Mouse (Mus musculus) CD4-positive, CD25-positive, alpha-beta regulatory T cell, adult 4 months (primary cell): ENCODE data around the gene Psg26. TPM values are rescaled to one million over a fixed set of nuclear protein-coding genes. Genes with fewer than 3 reads are reported as not detected.
"Not testable (repeated sequence)": the region's sequence is repeated elsewhere in the genome, so short reads cannot be mapped to it uniquely, and the experiment has no call there.

Experiments
- ATAC-seq: one replicate; pipeline ENCODE4 v1.8.0; 2017
- polyA plus RNA-seq, 2 experiments: library from polyadenylated mRNA; unstranded; fragments of 100-300 nt; shearing (Covaris generic); gene quantifications; one replicate each; pipeline ENCODE4 v1.2.1; 2017

Psg26 gene
- not detected for polyA plus RNA-seq

DNA sequence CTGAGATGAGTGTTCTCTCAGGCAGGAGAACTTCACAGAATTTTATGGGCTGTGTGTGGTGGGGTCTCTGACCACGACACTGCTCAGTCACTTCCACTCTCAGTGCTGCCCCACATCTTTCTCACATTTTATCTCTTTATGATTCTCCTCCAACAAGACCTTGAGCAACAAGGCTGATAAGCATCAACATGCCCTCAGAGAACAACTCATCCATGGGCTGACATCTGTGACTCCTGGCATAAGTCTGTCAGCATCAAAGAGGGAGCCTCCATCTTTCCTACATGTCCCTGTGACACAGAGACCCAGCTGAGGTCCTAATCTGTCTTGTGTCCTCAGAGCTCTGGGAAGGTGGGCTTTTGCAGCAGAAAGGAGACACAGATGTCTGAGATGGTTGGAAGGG, at the start of gene Psg26:
Gene Psg26, minus strand, starts transcription at position 101 of the 400 bp plus-strand sequence.
- no peak for ATAC-seq

DNA sequence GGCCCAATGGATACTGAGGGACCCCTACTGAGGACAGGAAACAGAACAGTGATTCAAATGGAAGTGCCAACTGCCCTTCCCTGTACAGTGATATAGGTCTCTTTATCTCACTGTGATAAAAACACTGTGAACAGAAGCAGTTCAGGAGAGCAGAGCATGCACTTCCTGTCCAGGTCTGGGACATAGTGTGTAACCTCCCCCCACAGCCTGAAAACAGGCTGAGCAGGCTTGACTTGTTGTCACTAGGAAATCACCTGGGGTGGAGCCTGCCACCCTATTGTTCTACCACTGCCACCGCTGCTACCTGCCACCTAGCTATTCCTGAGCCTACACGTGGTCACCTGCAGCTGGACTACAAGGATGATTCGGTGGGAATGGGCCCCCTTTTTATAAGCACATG, 49.4 kb upstream of the Psg26 start:
- ATAC-seq, result no peak

DNA sequence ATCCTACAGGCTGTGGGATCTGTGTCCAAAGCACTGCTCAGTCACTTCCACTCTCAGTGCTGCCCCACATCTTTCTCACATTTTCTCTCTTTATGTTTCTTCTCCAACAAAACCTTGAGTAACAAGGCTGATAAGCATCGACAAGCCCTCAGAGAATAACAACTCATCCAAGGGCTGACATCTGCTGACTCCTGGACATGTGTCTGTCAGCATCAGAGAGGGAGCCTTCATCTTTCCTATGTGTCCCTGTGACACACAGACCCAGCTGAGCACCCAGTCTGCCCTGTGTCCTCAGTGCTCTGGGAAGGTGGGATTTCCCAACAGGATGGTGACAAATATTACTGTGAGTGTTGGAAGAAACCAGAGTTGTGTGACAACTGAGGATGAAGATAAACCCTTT, 48.2 kb upstream of the Psg26 start, which contains the start of gene Psg25:
Gene Psg25, minus strand, starts transcription at position 101 of the 400 bp plus-strand sequence.
- ATAC-seq, result no peak

DNA sequence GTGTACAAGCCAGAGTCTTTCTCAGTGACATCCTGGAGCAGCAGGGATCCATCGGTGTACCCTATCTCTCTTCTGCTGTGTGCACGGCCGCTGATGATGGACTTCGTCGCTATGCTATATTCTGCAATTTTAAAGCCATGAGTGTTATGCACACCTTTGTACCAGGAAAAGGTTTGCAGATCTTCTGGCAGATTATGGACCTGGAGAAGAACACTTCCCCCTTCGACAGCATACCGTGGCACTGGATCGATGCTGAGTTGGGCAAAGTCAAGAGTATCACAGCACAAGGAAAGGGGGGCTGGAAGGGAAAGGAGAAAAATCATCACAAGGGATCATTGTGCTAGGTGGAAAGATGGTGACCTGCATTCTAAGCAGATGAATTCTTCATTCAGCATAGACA, 40.7 kb upstream of the Psg26 start:
- ATAC-seq, result no peak

DNA sequence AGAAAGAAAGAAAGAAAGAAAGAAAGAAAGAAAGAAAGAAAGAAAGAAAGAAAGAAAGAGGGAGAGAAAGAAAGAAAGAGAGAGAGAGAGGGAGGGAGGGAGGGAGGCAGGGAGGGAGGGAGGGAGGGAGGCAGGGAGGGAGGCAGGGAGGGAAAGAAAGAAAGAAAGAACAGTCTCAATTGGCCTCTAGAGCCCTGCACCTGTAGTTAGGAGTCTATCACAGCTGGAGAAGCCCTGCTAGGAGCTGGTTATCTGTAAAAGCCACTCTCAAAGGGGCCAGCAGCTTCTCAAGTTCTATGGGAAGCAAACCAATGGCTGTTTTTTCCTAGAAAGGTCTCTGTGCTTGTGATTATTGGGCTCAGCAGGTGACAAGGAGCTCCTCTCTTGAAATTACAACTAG, 28.9 kb upstream of the Psg26 start:
- ATAC-seq, result not testable (repeated sequence)

DNA sequence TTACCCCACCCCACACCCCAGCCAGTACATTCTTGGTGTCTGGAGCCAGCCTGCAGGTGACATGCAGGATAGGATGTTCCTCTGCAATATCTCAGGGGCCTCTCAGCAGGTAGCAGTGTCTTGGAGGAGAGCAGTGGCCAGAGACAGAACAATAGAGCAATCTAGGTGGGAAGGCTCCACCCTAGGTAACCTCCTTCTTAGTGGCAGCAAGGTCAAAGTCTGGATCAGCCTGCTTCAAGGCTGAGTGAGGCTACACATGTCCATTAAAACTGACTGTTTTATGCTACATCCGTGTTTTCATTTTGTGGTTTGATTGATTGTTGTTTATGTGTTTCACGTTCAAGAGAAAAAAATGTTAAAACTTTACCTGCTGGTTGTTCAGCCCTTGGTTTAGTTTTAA, 28.4 kb upstream of the Psg26 start:
- not testable (repeated sequence) for ATAC-seq

DNA sequence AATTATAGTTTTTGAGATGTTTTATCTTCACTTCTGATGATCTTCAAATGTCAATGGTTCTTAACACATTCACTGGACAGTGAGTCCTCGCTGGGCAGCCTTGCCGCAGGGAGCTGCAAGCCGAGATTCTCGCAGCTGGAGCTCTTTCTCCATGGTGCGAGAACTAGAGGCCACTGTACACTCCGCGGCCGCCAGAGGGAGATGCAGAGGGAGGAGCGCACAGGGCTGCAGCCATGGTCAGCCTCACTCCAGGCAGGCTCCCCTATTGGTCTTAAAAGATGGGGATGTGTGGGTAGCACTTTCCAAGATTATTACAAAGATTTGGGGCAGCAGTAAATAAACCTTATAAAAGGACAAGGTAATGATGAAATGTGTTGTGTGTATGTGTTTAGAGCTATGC, 27.5 kb upstream of the Psg26 start:
- no peak for ATAC-seq

DNA sequence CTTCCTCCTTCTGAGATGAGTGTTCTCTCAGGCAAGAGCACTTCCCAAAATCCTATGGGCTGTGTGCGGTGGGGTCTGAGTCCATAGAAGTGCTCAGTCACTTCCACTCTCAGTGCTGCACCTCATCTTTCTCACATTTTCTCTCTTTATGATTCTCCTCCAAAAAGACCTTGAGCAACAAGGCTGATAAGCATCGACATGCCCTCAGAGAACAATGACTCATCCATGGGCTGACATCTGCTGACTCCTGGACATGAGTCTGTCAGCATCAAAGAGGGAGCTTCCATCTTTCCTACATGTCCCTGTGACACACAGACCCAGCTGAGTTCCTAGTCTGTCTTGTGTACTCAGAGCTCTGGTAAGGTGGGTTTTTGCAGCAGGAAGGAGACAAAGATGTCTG, 52.0 kb downstream of the Psg26 start, which contains the start of gene Psg28:
Gene Psg28, minus strand, starts transcription at position 101 of the 400 bp plus-strand sequence.
- not testable (repeated sequence) for ATAC-seq

Other genes with a start within 250 kb of the Psg26 start
- gene Mill1, start 238.8 kb downstream of the Psg26 start, polyA plus RNA-seq, result not detected
- gene Psg18, start 129.2 kb downstream of the Psg26 start, polyA plus RNA-seq, result not detected
- gene Psg28, start 52.1 kb downstream of the Psg26 start, polyA plus RNA-seq, result not detected
- not detected for gene Psg25, start 48.1 kb upstream of the Psg26 start, polyA plus RNA-seq
- not detected for gene Psg27, start 83.1 kb upstream of the Psg26 start, polyA plus RNA-seq
- gene Psg23, start 132.3 kb upstream of the Psg26 start, polyA plus RNA-seq, result not detected
- gene Psg21, start 172.5 kb upstream of the Psg26 start, polyA plus RNA-seq, result not detected
- gene Psg20, start 202.0 kb upstream of the Psg26 start, polyA plus RNA-seq, result not detected
- not detected for gene Psg22, start 233.9 kb upstream of the Psg26 start, polyA plus RNA-seq